Mouse (Mus musculus): ENCODE results near the gene Aff4.
A peak's percentile ranks its signal among the peaks of the same experiment; 100 is the strongest.
"Not testable (repeated sequence)": the region's sequence is repeated elsewhere in the genome, so short reads cannot be mapped to it uniquely, and the experiment has no call there.

Aff4 gene

GRCm38 (mm10) chr11:53350291-53351223 is at the start of gene Aff4:
TSS of gene Aff4 (plus strand) at chr11:53350833.
- peak; percentile 94 to 96 for DNase-seq (ENCODE audit: inconsistent age in 2 of 2, low spot score in 1 of 2)

GRCm38 (mm10) chr11:53301167-53301515 is 49.5 kb upstream of the Aff4 start:
- no peak for DNase-seq (ENCODE audit: inconsistent age in 2 of 2, low spot score in 1 of 2)

GRCm38 (mm10) chr11:53304044-53304840 is 46.4 kb upstream of the Aff4 start:
- no peak for DNase-seq (ENCODE audit: inconsistent age in 2 of 2, low spot score in 1 of 2)

- DNase-seq (ENCODE audit: inconsistent age in 2 of 2, low spot score in 1 of 2), result no peak
Observed at GRCm38 (mm10) chr11:53306965-53307364, 43.7 kb upstream of the Aff4 start.

GRCm38 (mm10) chr11:53307558-53308065 is 43.0 kb upstream of the Aff4 start:
- DNase-seq (ENCODE audit: inconsistent age in 2 of 2, low spot score in 1 of 2), result peak; percentile 34 to 70

GRCm38 (mm10) chr11:53308251-53308864 is 42.3 kb upstream of the Aff4 start:
- peak; percentile 68 to 86 for DNase-seq (ENCODE audit: inconsistent age in 2 of 2, low spot score in 1 of 2)

- DNase-seq (ENCODE audit: inconsistent age in 2 of 2, low spot score in 1 of 2), result peak; percentile 71 to 92
Observed at GRCm38 (mm10) chr11:53308884-53309310, 41.7 kb upstream of the Aff4 start.

GRCm38 (mm10) chr11:53311385-53311784 is 39.2 kb upstream of the Aff4 start:
- DNase-seq (ENCODE audit: inconsistent age in 2 of 2, low spot score in 1 of 2), result no peak

GRCm38 (mm10) chr11:53312823-53313222 is 37.8 kb upstream of the Aff4 start:
- DNase-seq (ENCODE audit: inconsistent age in 2 of 2, low spot score in 1 of 2), result not testable (repeated sequence)

- DNase-seq (ENCODE audit: inconsistent age in 2 of 2, low spot score in 1 of 2), result peak in 1 of 2 experiments; percentile 56
Observed at GRCm38 (mm10) chr11:53314770-53315173, 35.9 kb upstream of the Aff4 start.

GRCm38 (mm10) chr11:53316996-53317395 is 33.6 kb upstream of the Aff4 start:
- no peak for DNase-seq (ENCODE audit: inconsistent age in 2 of 2, low spot score in 1 of 2)

GRCm38 (mm10) chr11:53318041-53318440 is 32.6 kb upstream of the Aff4 start:
- no peak for DNase-seq (ENCODE audit: inconsistent age in 2 of 2, low spot score in 1 of 2)

GRCm38 (mm10) chr11:53318568-53318967 is 32.1 kb upstream of the Aff4 start:
- DNase-seq (ENCODE audit: inconsistent age in 2 of 2, low spot score in 1 of 2), result not testable (repeated sequence)

GRCm38 (mm10) chr11:53319867-53320266 is 30.8 kb upstream of the Aff4 start:
- not testable (repeated sequence) for DNase-seq (ENCODE audit: inconsistent age in 2 of 2, low spot score in 1 of 2)

- peak; percentile 90 to 96 for DNase-seq (ENCODE audit: inconsistent age in 2 of 2, low spot score in 1 of 2)
Observed at GRCm38 (mm10) chr11:53324512-53324968, 26.1 kb upstream of the Aff4 start, which contains the start of gene Zcchc10. TSS of gene Zcchc10 (plus strand) at chr11:53324679.

- no peak for DNase-seq (ENCODE audit: inconsistent age in 2 of 2, low spot score in 1 of 2)
Observed at GRCm38 (mm10) chr11:53330325-53330724, 20.3 kb upstream of the Aff4 start.

- no peak for DNase-seq (ENCODE audit: inconsistent age in 2 of 2, low spot score in 1 of 2)
Observed at GRCm38 (mm10) chr11:53331121-53331520, 19.5 kb upstream of the Aff4 start.

GRCm38 (mm10) chr11:53332076-53332680 is 18.5 kb upstream of the Aff4 start:
- peak in 1 of 2 experiments; percentile 57 for DNase-seq (ENCODE audit: inconsistent age in 2 of 2, low spot score in 1 of 2)

- DNase-seq (ENCODE audit: inconsistent age in 2 of 2, low spot score in 1 of 2), result no peak
Observed at GRCm38 (mm10) chr11:53335505-53336181, 15.0 kb upstream of the Aff4 start.

- no peak for DNase-seq (ENCODE audit: inconsistent age in 2 of 2, low spot score in 1 of 2)
Observed at GRCm38 (mm10) chr11:53336182-53336571, 14.5 kb upstream of the Aff4 start.

Measured in adrenal gland, adult (tissue).